Mouse (Mus musculus) liver, embryonic 15.5 days (tissue): Measurements from ENCODE around the gene Icam1. TPM values are rescaled to one million over a fixed set of nuclear protein-coding genes. Genes with fewer than 3 reads are reported as not detected.
"Not testable (repeated sequence)": the region's sequence is repeated elsewhere in the genome, so short reads cannot be mapped to it uniquely, and the experiment has no call there.

Experiments
- ATAC-seq: fragments of 200-750 bp; cut with Nextera tagmentation; 2 replicates; pipeline ENCODE4 v1.8.0; 2017; ENCODE audit warnings: moderate number of reproducible peaks, mild to moderate bottlenecking, moderate library complexity; ENCODE audit not compliant: insufficient read depth
- H3K27ac ChIP-seq: fragments of 300-500 bp; sonication (generic); replicated peaks from 2 replicates; pipeline ENCODE4 v1.5.1; 2015; ENCODE audit warnings: mild to moderate bottlenecking, inconsistent platforms
- H3K27me3 ChIP-seq: fragments of 300-500 bp; sonication (generic); 2 replicates; pipeline ENCODE4 v1.6.1; 2015; ENCODE audit warnings: mild to moderate bottlenecking, inconsistent platforms
- H3K36me3 ChIP-seq: fragments of 300-500 bp; sonication (generic); replicated peaks from 2 replicates; pipeline ENCODE4 v1.6.1; 2015; ENCODE audit warnings: moderate library complexity, mild to moderate bottlenecking, inconsistent platforms
- H3K4me1 ChIP-seq: fragments of 300-500 bp; sonication (generic); replicated peaks from 2 replicates; pipeline ENCODE4 v1.6.1; 2015; ENCODE audit warnings: inconsistent platforms
- H3K4me2 ChIP-seq: fragments of 300-500 bp; sonication (generic); 2 replicates; pipeline ENCODE4 v1.6.1; 2015; ENCODE audit warnings: moderate library complexity, mild to moderate bottlenecking, inconsistent platforms
- H3K4me3 ChIP-seq: fragments of 300-500 bp; sonication (generic); replicated peaks from 2 replicates; pipeline ENCODE4 v1.5.1; 2015; ENCODE audit warnings: mild to moderate bottlenecking, inconsistent platforms
- H3K9ac ChIP-seq: fragments of 300-500 bp; sonication (generic); 2 replicates; pipeline ENCODE4 v1.6.1; 2015; ENCODE audit warnings: moderate library complexity, mild to moderate bottlenecking, inconsistent platforms
- H3K9me3 ChIP-seq: fragments of 300-500 bp; sonication (generic); replicated peaks from 2 replicates; pipeline ENCODE4 v1.6.1; 2016; ENCODE audit warnings: inconsistent platforms
- WGBS: fragments of 180-500 bp; shearing (Covaris S2); methylation state at CpG from one replicate; pipeline ENCODE4 v1.1.7; 2015; ENCODE audit warnings: mixed read lengths; ENCODE audit not compliant: insufficient replicate concordance; 5-methylcytosine and 5-hydroxymethylcytosine counted together
- polyA plus RNA-seq: library from polyadenylated mRNA; unstranded; fragments of >200 nt; fragmentation: Nextera tagmentation; extraction: Ambion mirVana; gene quantifications from 2 replicates; pipeline ENCODE4 v1.2.1, GENCODE M21; 2015

The Icam1 gene
- polyA plus RNA-seq, 1 experiment from 2014 or later = 10.2 TPM

DNA sequence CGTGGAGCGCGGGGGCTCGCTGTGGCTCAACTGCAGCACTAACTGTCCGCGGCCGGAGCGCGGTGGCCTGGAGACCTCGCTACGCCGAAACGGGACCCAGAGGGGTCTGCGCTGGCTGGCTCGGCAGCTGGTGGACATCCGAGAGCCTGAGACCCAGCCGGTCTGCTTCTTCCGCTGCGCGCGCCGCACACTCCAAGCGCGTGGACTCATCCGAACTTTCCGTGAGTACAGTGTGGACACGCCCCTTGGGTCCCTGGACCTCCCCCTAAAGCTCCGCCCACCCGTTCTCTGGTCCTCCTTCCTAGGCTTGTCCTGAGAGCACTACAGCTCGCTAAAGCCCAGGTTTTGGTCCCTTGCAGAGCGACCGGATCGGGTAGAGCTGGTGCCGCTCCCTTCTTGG is 17.4 kb downstream of the Icam1 start:
- peak overlapping the region; percentile 77 for H3K4me3 ChIP-seq
- H3K9ac ChIP-seq = peak overlapping the region; percentile 86
- peaks cover 93% of the 10 kb centered on the region for H3K4me1 ChIP-seq
- WGBS = under 1% methylated on average over 34 of the region's 34 CpGs
- peaks cover 67% of the 10 kb centered on the region for H3K27me3 ChIP-seq
- ATAC-seq = peak; percentile 20; the same call in 1 of the 2 replicates
- peak overlapping the region; percentile 100 for H3K4me2 ChIP-seq
- H3K27ac ChIP-seq = no peak overlapping the region
- no peaks in the 10 kb centered on the region for H3K9me3 ChIP-seq
- no peaks in the 10 kb centered on the region; the same call in 1 of the 2 replicates for H3K36me3 ChIP-seq

DNA sequence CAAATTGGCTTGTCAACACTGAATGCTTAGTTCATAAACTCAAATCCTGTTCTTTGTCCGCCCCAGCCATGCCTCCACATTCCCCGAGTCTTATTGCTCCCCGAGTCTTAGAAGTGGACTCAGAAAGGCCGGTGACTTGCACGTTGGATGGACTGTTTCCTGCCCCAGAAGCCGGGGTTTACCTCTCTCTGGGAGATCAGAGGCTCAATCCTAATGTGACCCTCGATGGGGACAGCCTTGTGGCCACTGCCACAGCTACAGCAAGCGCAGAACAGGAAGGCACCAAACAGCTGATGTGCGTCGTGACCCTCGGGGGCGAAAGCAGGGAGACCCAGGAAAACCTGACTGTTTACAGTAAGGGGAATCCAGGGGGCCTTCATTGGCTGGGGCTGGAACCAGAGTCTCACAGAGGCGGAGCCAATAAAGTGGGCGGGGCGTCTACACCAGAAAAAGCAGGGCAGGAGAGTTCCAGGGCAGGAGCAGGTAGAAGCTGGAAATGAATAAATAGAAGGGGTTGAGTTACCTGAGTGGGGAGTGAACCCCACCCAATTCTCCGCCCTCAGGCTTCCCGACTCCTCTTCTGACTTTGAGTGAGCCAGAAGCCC is 18.8 kb downstream of the Icam1 start:
- H3K4me1 ChIP-seq = peaks cover 90% of the 10 kb centered on the region
- H3K27me3 ChIP-seq = peaks cover 81% of the 10 kb centered on the region
- H3K9me3 ChIP-seq = no peaks in the 10 kb centered on the region
- H3K9ac ChIP-seq = no peak overlapping the region
- H3K36me3 ChIP-seq = no peaks in the 10 kb centered on the region; the same call in 1 of the 2 replicates
- 4% methylated on average over 17 of the region's 17 CpGs for WGBS
- no peak overlapping the region for H3K4me2 ChIP-seq
- no peak for ATAC-seq
- H3K4me3 ChIP-seq = peak overlapping the region; percentile 3; the same call in 1 of the 2 replicates
- no peak overlapping the region for H3K27ac ChIP-seq

DNA sequence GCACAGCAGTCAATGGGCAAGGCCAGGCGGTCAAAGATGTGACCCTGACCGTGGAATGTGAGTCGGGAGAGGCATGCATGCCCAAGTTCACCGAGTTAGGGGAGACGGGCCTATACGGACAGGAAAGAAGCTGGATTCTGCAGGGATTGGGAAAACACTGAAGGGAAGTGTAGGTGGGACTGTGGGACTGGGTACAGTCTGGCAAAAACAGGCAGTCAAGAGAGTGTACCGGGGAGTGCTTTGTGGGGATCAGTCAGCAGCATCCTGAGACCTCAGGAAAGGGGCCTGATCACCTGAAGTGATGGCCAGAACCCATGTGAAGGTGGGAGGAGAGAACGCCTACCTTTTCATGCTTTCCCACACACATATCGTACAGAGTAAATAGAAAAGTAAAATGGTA is 19.8 kb downstream of the Icam1 start:
- H3K4me1 ChIP-seq = peaks cover 90% of the 10 kb centered on the region
- H3K4me3 ChIP-seq = no peak overlapping the region
- H3K4me2 ChIP-seq = no peak overlapping the region
- H3K27me3 ChIP-seq = peaks cover 89% of the 10 kb centered on the region
- WGBS = 33% methylated on average over 9 of the region's 9 CpGs
- H3K9ac ChIP-seq = no peak overlapping the region
- no peaks in the 10 kb centered on the region for H3K9me3 ChIP-seq
- H3K27ac ChIP-seq = no peak overlapping the region
- no peak for ATAC-seq
- H3K36me3 ChIP-seq = no peaks in the 10 kb centered on the region; the same call in 1 of the 2 replicates

DNA sequence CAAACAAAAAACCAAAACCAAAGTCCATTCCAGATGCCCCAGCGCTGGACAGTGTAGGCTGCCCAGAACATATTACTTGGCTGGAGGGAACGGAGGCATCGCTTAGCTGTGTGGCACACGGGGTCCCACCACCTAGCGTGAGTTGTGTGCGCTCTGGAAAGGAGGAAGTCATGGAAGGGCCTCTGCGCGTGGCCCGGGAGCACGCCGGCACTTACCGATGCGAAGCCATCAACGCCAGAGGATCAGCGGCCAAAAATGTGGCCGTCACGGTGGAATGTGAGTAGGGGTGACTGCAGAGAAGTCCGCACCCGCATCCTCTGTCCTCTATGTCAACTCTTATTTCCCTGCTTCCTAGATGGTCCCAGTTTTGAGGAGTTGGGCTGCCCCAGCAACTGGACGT is 20.4 kb downstream of the Icam1 start:
- Histone ChIP-seq H3K4me3 (no peak overlapping the region), H3K27me3 (peaks cover 89% of the 10 kb centered on the region), H3K27ac (no peak overlapping the region), H3K9ac (no peak overlapping the region), H3K9me3 (no peaks in the 10 kb centered on the region), H3K4me2 (no peak overlapping the region), H3K36me3 (no peaks in the 10 kb centered on the region; the same call in 1 of the 2 replicates), H3K4me1 (peaks cover 90% of the 10 kb centered on the region)
- WGBS = 9% methylated on average over 20 of the region's 20 CpGs
- no peak for ATAC-seq

DNA sequence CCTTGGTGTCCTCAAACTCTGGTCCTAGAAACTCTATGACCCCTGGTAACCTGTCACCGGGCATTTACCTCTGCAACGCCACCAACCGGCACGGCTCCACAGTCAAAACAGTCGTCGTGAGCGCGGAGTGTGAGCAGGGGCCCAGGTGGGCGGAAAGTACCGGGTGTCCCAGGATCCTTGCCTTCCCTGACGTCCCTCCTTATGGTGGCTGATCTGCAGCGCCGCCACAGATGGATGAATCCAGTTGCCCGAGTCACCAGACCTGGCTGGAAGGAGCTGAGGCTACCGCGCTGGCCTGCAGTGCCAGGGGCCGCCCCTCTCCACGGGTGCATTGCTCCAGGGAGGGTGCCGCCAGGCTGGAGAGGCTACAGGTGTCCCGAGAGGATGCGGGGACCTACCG is 20.9 kb downstream of the Icam1 start:
- 6% methylated on average over 22 of the region's 22 CpGs for WGBS
- Histone ChIP-seq H3K36me3 (no peaks in the 10 kb centered on the region; the same call in 1 of the 2 replicates), H3K9ac (no peak overlapping the region), H3K4me2 (peak overlapping the region; percentile 13; the same call in 1 of the 2 replicates), H3K9me3 (no peaks in the 10 kb centered on the region), H3K27me3 (peaks cover 88% of the 10 kb centered on the region), H3K4me3 (0 out of 2 replicates have a peak overlapping the region, but pooled peaks have one; percentile 34), H3K4me1 (peaks cover 90% of the 10 kb centered on the region), H3K27ac (no peak overlapping the region)
- ATAC-seq = no peak

DNA sequence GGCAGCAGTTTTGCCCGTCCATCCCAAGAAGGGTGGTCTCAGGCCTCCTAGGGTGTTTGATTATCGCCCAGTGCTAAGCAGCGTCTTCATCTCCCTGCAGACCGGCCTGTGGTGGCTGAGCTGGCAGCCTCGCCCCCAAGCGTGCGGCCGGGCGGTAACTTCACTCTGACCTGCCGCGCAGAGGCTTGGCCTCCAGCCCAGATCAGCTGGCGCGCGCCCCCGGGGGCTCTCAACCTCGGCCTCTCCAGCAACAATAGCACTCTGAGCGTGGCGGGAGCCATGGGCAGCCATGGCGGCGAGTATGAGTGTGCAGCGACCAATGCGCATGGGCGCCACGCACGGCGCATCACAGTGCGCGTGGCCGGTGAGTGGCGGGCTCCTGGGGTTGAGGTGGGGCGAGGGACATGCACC is 21.7 kb downstream of the Icam1 start:
- no peak for ATAC-seq
- 6% methylated on average over 31 of the region's 31 CpGs for WGBS
- Histone ChIP-seq H3K27ac (no peak overlapping the region), H3K36me3 (no peaks in the 10 kb centered on the region; the same call in 1 of the 2 replicates), H3K4me3 (peak overlapping the region; percentile 34), H3K4me1 (peaks cover 82% of the 10 kb centered on the region), H3K4me2 (peak overlapping the region; percentile 48), H3K27me3 (peaks cover 79% of the 10 kb centered on the region), H3K9ac (no peak overlapping the region), H3K9me3 (no peaks in the 10 kb centered on the region)

DNA sequence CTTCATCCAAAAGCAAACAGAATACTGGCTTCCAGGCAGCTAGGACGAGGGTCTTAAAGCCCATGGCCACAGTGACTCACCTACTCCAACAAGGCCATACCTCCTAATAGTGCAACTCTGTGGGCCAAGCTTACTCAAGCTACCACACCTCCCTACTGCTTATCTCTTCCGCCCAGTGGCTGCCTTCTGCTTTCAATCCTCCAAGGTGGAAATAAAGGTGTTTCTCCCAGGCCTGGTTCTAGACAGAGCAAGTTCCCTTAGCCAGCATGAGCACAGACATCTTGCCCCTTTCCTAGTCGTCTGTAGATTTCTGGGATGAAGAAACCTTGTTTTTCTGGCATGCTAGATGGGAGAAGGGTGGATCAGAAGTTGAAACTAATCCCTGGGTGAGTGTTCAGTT is 24.0 kb downstream of the Icam1 start:
- H3K9me3 ChIP-seq = no peaks in the 10 kb centered on the region
- H3K4me3 ChIP-seq = no peak overlapping the region
- 29% methylated on average over 3 of the region's 3 CpGs for WGBS
- peaks cover 56% of the 10 kb centered on the region for H3K27me3 ChIP-seq
- H3K27ac ChIP-seq = peak overlapping the region; percentile 61
- peaks cover 65% of the 10 kb centered on the region for H3K4me1 ChIP-seq
- H3K9ac ChIP-seq = no peak overlapping the region
- H3K36me3 ChIP-seq = no peaks in the 10 kb centered on the region; the same call in 1 of the 2 replicates
- peak; percentile 78 for ATAC-seq
- peak overlapping the region; percentile 44 for H3K4me2 ChIP-seq

DNA sequence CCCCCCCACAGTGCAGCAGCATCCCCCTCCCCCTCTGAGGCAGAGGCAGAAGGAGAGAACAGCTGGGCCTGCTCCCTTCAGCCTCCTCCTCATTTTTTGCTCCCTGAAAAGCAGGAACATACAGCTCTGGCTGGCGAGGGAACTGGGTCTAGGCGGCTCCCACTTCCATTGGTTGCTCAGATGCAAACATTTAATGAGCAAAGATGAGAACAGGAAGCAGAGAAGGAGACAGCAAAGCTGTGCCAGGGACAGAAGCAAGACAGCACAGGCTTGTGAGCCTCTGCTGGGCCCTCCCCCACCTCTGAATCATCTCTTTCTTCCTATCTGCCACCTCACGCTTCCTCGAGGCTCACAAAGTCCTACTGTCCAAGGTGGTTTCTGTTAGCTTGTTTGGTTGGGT is 25.5 kb downstream of the Icam1 start:
- H3K27me3 ChIP-seq = peaks cover 44% of the 10 kb centered on the region
- no peak overlapping the region for H3K4me3 ChIP-seq
- no peaks in the 10 kb centered on the region for H3K36me3 ChIP-seq
- no peak for ATAC-seq
- peaks cover 51% of the 10 kb centered on the region for H3K4me1 ChIP-seq
- H3K4me2 ChIP-seq = no peak overlapping the region
- no peak overlapping the region for H3K27ac ChIP-seq
- WGBS = 34% methylated on average over 4 of the region's 4 CpGs
- no peaks in the 10 kb centered on the region for H3K9me3 ChIP-seq
- H3K9ac ChIP-seq = no peak overlapping the region

DNA sequence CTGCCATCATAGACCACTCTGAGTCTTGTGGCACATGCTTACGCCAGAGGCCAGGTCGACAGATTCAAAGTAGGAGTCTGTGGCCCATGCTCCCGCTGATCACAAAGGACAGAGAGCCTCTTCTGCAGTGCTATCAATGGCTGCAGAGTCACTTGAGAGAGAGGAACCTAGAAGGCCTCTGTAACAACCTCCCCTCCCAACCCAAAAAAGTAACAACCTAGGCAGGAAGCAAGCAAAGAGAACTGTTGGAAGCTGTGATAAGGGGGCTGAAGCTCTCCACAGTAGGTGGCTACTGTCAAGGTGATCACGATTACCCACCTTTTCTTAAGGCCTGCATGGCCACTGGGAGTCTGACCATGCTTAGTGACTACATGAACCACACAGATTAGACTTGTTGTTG is 27.8 kb downstream of the Icam1 start:
- Histone ChIP-seq H3K36me3 (no peaks in the 10 kb centered on the region), H3K9ac (no peak overlapping the region), H3K4me3 (no peak overlapping the region), H3K4me1 (peaks cover 32% of the 10 kb centered on the region), H3K27ac (no peak overlapping the region), H3K9me3 (no peaks in the 10 kb centered on the region), H3K4me2 (no peak overlapping the region), H3K27me3 (peaks cover 22% of the 10 kb centered on the region)
- no peak for ATAC-seq
- WGBS = 37% methylated on average over 4 of the region's 4 CpGs

DNA sequence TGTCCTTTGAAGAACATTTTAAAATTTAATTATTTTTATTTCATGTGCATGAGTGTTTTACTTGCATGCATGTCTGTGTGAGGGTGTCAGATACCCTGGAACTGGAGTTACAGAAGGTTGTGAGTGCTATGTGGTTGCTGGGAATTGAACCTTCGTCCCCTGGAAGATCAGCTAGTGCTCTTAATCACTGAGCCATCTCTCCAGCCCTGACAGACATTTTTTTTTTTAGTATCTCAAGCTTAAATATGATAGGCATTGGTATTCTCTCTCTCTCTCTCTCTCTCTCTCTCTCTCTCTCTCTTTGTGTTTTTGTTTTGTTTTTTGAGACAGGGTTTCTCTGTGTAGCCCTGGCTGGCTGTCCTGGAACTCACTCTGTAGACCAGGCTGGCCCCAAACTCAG is 29.0 kb downstream of the Icam1 start:
- H3K9me3 ChIP-seq, H3K4me3 ChIP-seq, H3K9ac ChIP-seq, ATAC-seq, H3K27ac ChIP-seq, H3K4me2 ChIP-seq, H3K27me3 ChIP-seq, H3K36me3 ChIP-seq: not testable (repeated sequence)
- peaks cover 21% of the 10 kb centered on the region for H3K4me1 ChIP-seq
- 45% methylated on average over 1 of the region's 1 CpGs for WGBS

DNA sequence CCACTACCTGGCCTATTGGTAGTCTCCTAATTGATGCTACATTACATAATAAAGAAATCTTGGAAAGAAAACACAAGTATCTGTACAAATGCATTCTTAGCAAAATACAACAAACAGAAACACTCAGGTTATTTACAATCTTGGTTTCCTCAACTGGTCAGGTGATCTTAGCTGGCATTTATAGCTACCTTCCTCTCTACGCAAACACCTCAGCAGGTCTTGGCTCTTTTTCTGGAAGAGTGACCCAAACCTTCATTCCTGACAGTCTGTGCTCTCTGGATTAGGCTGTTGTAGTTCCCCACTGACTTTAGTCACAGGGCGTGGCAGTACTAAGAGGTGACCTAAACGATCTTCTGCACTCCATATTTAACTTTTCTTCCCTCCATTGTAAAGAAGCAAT is 29.4 kb downstream of the Icam1 start:
- Histone ChIP-seq H3K9me3 (no peaks in the 10 kb centered on the region), H3K4me1 (peaks cover 17% of the 10 kb centered on the region), H3K27me3 (peaks cover 7% of the 10 kb centered on the region; the same call in 1 of the 2 replicates), H3K4me2 (no peak overlapping the region), H3K9ac (no peak overlapping the region), H3K27ac (no peak overlapping the region), H3K36me3 (no peaks in the 10 kb centered on the region), H3K4me3 (no peak overlapping the region)
- ATAC-seq = no peak
- WGBS = 51% methylated on average over 3 of the region's 3 CpGs
